Mouse (Mus musculus) 3134 (cell line): ENCODE measurements around the gene Itga8.

Experiments used
- DNase-seq: peaks from one replicate; pipeline ENCODE4 v3.0.0-alpha.2; 2011; ENCODE audit warnings: low spot score; ENCODE audit not compliant: insufficient read length; ENCODE audit errors: extremely low read depth

Gene Itga8

DNA sequence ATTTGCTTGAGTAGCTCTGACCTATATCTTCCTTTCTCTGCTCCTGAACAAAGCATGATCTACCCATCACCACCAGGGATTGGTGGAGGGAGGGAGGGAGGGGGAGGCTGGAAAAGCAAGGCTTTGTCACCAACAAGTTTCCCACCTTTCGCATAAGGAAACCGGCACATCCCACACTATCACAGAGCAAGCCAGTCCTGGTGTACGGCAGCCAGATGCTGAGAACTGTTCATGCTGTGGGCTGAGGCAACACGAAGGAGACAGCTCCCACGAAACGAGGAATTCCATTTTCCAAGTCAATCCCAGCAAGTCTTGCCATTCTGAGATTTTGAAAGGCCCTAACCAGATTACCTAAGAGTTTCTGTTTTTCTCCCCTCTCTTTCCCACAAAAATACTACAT lies 6.6 kb downstream of the Itga8 start:
- DNase-seq: no peak

DNA sequence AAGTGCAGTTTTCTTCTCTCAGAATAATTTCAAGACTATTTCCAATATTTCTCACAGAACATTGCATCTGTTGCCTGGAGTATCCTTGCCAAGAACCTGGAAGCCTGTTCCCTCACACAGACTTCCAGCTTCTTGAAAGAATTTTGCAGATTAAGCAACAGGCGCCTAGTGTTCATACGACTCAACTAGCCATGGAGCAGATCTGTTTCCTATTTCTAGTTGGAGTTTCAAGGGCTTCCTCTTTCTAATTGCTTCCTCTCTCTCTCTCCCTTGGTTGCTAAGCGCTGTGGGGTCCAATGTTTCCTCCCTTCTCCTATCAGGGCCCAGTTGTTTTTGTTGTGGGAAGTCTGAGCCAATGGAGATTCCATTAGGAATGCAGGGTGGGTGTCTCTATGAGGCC lies 7.7 kb downstream of the Itga8 start:
- DNase-seq: no peak

DNA sequence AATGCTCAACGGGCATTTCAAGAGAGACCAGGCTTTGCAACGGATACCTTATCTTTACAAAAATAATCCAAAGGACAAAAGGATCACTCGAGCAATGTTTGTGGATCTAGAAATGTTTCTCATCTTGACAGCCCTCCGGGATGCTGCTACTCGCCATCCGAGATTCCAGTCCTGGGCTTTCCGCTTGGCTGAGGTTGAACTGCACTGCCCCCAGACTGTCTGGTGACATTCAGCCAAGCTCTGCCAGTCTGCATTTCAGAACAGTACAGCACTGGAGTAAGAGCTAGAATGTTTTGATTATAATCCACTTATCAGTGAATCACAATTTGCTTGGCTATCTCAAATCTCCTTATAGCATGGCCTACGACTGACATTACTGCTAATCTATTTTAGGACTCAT lies 8.3 kb downstream of the Itga8 start:
- DNase-seq: no peak

DNA sequence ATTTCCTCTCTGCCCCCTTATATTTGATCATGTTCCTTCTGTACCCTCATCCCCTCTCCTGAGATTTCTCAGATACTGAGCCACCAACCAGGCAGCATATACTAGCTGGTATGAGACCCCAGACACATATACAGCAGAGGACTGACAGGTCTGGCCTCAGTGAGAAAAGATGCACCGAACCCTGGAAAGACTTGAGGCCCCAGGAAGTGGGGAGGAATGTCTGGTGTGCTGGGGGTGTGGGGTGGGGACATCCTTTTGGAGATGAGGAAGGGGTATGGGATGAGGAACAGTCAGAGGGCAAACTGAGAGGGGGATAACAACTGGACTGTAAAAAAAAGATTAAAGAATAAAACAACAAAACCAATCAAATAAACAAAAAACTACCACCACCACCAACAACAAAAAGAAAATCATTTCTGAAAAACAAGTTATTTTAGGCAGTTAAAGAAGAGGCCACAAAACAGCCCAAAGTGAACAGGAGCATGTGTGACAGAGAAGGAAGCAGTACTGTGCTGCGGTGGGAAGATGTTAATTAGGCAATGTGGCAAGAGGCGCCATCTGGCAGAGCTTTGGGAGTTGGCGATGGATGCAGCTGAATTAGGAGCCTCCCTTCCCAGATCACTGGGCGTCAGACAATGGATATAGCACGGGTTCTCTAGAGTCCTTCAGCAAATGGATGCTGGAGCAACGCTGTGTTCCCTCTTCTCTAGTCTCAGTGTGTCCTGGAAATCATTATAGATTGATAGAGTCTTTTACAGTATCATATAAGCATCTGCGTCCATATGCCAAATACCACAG lies 9.5 kb downstream of the Itga8 start:
- DNase-seq: no peak

DNA sequence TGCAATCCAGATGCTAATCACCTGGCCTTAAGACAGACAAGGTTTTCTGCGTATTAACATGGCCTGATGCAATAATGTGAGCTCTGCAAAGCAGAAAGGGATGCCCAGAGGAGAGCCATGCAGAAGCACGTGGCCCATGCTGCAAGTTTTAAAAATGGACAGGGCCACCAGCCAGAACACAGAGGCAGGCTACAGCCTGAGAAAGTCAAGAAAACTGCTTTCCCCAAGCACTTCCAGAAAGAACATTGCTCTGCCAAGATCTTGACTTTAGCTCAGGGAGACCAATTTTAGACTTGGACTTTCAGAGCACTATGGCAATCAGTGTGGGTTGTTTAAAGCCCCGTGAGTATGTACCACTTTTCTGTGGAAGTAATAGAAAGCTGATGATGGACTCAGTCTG lies 11.5 kb downstream of the Itga8 start:
- no peak for DNase-seq

DNA sequence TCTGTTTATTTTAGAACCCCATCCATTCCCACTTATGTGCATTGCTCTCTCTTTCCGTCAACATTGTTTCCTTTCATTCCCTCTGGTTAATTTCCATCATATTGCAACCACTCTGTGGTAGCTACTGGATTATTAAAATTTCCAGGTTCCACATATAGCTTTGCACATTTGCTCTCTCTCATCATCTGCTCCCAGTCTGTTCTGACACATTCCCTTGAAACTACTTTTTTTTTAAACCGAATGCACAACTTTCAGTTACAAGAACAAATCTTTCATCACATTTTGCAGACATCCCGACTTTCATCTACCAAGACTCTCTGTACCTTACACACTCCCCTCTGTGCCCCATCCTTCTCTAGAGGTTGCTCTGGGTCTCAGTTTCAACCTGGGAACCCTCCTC lies 13.9 kb downstream of the Itga8 start:
- DNase-seq: no peak

DNA sequence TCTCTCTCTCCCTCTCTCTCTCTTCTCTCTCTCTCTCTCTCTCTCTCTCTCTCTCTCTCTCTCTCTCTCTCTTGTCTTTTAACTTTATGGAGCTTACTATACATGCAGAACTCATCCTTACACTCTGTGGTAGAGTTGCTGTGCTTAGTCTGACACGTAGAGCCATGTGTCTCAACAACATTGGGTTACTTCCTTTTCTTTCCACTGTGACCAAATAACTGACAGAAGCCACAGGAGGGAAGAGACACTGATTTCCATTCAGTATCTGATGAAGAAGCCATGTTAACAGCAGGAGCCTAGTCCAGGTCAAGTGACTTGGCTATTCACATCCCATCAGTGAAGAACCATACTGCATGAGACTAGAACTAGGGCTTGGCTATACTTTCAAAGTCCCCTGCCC lies 21.1 kb downstream of the Itga8 start:
- DNase-seq: no peak

DNA sequence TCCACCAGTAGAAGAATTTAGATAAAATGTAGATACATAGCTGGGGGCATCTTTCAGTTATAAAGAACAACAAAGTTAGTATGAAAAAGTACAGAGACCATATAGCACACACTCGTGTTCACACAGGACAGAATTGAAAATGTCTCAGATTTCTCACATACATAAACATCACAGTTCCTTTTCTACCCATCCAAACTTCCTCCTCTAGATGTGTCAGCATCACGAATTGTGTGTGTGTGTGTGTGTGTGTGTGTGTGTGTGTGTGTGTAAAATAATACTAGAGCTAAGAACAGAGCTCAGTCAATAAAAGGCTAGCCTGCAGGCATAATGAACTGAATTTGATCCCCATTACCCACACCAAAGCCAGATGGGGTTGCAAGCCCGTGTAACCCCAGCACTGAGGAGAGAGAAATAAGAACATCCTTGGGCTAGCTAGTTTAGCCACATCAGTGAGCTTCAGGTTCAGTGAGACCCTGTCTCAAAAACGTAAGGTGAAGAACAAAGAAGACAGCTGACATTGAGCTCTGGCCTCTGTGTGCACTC lies 22.6 kb downstream of the Itga8 start:
- no peak for DNase-seq

DNA sequence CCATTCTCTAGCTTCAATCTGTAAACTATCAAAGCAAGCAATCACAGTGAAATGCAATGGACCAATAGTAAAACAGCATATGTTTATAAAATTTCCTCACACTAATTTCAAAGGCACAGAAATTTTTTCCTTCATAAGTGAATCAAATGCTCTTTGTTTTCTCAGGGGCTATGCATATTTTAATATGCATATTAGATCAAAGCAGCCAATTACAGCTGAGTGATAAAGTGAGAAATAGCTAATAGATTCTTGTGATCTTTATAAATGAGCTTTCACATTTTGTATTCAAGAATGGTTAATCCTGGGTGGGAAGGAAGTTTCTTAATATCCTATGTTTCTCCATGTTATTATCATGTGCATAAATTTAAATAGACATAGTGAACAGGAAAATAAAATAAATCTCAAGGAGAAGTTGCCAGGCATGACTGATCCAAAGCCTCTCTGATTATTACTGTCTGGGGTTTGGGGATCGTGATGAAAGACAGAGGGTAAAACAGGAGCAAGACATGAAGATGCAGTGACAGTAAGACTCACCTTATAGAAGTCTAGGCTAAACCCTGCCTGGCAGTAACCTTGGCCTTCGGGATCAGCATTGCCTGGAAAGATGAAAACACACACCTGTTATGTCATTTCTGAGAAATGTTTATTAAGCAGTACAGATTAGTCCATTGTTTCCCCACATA lies 44.9 kb downstream of the Itga8 start:
- no peak for DNase-seq

DNA sequence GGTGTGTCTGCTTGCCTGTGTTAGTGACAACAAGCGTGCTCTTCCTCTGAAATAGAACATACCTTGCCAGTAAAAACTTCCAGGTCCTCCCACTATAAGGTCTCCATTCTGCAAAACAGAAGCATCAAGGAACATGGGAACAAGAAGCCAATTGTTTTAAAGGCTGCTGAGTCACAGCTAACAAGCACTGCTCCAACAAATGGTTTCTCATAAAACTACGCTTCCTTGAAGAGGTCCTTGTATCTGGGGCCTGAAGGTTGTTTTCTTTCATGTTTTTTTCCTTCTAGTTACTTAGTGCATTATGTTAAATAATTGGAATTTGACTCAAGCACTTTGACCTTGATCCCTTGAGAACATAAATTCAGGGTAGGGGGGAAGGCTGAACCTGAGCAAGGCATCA lies 45.8 kb downstream of the Itga8 start:
- peak; percentile 11 for DNase-seq

DNA sequence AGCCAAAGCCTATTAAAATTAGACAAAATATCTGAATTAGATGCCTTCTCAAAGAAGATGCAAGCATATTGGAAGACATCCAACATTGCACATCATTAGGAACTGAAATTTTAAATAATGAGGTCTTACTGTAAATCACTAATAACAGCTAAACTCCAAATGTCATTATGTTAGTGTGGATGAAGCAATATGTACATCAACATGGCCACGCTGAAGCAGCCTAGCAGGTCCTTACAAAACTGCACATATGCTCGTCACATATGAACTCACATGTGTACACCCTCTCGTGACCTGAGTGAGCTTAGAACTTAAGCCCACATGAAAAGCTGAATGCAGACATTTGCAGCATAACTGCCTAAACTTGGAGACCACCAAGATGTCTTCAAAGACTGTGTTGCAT lies 66.4 kb downstream of the Itga8 start:
- DNase-seq: no peak

DNA sequence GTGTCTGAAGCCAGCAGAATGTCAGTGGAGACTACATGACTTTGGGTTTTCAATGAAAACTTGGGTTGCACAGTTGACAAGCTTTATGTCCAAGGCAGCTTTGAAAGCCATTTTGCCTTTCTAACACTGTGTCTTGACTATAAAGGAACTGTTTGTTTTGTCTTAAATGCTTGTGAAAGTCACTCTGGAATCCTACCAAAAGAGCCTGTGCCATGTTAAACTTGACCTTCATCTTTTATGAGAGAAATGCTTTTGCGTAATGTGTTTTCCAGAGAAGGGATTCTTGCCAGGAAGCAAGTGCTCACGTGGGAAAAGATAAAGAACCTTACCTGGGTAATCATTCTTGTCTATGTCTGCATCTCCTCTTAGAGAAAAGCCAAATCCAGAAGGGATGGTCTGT lies 72.0 kb downstream of the Itga8 start:
- DNase-seq: no peak

DNA sequence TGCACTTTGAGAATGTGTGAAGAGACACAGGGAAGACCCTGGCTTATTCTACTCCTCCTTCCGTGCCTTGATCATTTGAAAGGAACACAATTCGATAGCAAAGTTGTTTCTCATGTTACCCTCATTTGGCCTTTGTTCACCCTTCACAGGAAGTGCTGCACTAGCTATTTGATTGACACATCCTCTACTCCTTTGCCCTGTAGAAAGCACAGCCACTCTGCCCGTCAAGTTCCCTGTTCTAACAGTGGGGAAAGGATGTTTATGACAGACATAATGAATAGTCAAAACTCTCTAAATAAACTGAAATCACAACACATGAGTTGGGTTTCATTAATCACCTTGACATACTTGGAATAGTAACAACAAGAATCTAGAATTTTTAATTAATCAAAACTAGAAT lies 73.4 kb downstream of the Itga8 start:
- no peak for DNase-seq

DNA sequence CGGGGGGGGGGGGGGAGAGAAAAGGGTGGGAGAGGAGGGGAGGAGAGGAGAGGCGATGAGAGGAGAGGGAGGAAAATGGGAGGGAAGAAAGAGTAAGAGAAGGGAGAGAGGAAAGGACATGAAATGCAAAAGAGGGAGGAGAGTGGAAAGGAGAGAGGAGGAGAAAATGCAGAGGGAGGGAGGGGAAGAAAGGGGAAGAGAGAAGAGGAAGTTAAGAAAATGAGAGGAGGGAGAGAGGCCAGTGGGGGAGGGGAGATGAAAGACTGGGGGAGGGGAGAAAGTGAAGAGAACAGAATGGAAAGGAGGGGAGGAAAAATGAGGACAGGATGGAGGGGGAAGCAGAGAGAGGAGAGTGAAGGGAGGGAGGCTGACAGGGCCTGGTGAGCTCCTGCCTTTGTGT lies 74.5 kb downstream of the Itga8 start:
- no peak for DNase-seq

DNA sequence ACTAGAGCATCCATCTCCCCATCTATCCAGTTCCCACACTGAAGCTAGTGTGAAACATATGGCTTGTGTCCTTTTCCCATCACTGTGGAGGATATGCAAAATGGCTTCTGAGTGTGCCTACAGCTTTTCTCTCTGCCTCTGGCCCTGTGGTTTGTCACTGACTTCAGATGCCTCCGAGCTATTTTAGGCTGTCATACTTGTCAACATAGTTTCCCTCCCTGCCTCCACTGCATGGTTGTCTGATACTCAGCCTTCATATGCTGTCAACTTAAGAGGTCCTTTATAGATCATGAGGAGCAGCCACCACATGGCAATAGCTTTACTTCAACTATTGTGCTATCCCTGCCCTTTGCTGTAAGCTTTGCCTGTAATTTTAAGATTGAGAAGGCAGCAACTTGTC lies 75.4 kb downstream of the Itga8 start:
- no peak for DNase-seq

DNA sequence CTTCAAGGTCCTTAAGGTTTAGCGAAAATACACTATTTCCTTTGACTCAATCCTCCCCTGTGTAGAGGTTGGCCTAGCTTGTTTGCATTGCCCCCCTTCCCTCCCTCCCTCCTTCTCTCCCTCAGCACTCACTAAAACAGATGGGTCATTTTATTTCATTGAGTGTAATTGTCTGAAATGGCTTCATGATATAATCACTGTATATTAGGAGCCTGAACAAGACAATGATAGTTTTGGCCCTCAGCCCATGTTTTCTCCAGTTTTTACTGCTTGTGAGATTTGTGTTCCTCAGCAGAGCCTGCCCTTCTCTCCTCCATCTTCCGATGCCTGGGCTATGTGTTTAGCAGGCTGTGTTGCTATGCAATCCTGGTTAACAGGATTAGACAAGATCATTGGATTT lies 80.1 kb downstream of the Itga8 start:
- no peak for DNase-seq

DNA sequence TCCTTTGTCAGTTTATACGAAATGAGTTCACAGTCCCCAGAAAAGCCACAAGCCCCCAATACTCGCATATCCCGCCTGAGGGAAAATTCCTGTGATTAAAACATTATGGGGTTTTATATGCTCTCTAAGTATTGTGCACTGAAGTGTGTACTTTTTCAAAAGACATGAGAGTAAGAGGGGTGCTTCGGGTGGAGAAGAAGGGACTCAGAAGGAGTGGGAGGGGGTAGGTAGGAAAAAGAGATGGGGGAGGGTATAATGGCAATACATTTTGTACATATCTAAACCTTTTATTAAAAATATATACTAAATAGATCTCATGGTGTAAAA lies 88.3 kb downstream of the Itga8 start:
- no peak for DNase-seq

DNA sequence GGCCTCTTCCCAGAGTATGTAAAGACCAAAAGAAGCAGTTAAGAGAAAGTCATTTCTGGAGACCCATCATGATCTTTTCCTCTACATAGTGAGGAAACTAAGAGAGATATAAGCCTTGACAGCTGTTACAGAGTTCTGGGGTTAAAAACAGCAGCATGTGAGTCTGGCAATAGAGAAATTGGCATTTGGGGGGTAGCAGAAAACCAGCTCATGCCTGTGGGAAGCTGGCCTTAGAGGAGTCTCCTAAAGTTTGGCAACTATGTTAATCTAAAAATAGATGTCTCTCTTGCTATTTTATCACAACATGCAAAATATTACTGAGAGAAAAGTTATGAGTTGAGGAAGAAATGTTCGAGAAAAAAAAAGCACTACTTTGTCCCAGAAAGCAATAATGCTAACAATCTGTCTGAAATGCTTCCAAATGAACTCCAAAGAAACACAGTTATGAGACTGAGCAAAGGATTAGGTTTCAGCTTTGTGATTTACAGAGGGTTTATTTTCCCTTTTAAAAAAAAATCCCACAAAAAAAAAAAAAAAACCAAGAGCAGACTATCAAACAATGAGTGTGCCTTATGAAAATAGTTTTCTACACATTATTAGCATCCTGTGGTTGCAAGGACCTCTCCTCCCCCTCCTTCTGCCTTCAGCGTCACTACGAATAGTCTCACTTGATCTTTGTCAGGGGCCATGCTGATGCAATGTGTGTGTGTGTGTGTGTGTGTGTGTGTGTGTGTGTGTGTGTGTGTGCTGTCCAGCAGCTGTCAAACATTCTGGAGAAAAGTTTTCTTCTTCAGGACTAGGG lies 88.9 kb downstream of the Itga8 start:
- no peak for DNase-seq

DNA sequence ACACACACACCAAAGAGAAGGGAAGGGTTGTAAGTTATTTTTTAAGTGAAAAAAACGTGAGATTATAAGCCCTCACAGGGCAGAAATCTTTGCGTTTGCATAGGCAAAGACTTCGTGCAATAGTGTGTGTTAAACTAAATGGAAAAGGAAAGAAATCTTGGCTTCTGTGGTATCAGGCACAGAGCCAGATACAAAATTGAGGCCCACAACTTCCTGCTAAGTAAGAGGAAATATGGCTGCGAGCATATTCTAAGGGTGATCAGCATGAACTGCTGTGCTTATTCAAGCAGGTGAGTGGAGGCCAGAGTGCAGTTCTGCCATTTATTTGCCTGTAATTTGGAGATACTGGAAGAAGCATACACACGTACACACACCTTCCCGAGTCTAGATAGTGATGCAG lies 93.6 kb downstream of the Itga8 start:
- no peak for DNase-seq

DNA sequence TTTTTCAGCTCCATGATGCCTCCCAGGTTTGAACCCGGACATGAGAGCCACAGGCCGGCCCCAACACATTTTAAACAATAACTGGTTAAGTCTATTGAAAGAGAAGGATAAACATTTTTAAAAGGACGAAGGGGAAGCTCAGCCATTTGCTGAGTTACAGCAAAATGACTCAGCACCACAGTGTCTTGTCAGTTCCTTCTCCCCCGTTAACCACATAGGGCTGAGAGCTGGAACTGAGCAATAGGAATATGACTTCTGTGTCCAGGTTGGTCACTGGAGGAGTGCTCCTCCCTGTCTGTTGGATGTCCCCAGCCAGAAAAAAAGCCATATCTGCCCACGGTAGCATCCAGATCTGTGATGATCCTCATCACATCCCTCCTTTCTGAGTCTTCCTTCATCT lies 95.4 kb downstream of the Itga8 start:
- no peak for DNase-seq

DNA sequence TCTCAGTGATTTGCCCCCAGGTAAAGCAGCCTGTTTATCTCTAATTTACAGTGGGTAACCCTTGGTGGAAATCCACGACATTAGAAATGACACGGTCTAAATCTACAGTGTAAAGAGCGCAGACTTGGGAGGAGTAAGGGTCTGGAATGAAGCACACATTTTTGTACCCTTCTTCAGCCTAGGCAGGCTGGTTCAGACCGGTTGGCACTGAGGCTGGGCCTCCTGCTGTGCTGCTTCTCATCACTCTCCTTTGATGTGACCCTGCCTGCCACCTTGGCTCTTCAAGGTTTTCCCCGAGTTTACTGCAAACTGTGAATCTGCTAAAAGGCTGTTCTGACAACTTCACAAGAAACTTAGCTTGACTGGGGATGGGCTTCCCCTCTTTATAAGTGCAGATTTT lies 95.8 kb downstream of the Itga8 start:
- DNase-seq: no peak

DNA sequence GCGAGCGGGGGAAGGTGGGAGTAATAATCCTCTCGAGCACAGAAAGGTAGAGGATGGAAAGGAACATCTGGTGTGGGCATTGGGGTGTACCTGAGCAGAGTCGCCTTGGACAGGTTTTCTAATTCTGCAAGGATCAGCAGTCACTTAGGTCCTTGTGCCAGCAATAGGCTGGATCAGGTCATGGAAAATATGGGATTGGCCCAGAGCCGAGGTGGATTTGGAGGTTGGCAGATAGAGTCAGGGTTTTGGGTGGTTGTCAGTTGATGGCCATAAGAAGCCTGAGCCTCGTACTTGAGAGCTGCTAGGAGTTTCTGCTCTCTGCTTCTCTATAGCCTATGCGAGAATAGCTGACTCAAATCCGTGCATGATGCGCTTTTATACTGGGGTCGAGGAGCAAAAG lies 98.5 kb downstream of the Itga8 start:
- no peak for DNase-seq
